Mouse (Mus musculus): Measurements from ENCODE around the gene Elovl6.

DNA sequence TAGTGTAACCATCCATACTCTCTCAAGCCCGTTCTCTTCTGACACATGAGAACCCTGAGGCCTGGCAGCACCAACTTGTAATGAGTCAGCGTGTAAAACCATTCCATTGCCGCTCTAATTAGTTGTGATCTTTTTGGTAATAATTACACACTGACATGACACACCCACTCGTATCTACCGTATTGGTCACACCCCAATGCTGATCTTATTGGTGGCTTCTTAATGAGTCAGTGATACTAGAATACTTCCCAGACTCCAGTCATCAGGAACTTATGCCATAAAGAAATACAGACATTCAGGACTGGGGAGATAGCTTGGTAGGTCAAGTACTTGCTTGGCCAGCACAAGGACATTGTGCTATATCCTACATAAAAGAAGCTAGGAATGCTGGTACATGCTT is 39.5 kb downstream of the Elovl6 start:
- TF ChIP-seq ZNF384 (IDR thresholded peaks at IDR 0.05; ENCODE audit: low read depth, low read length): no peak
- TF ChIP-seq CHD2 (IDR thresholded peaks at IDR 0.05; ENCODE audit: low read depth, low read length): no peak
- TF ChIP-seq MAFK (IDR thresholded peaks at IDR 0.05; ENCODE audit: insufficient read depth, low read depth, low read length): no peak
- TF ChIP-seq ZC3H11A (IDR thresholded peaks at IDR 0.05; ENCODE audit: borderline replicate concordance, low read depth, low read length): no peak
